26 mouse cellular contexts compared by ENCODE assay signal in the genomic region with DNA sequence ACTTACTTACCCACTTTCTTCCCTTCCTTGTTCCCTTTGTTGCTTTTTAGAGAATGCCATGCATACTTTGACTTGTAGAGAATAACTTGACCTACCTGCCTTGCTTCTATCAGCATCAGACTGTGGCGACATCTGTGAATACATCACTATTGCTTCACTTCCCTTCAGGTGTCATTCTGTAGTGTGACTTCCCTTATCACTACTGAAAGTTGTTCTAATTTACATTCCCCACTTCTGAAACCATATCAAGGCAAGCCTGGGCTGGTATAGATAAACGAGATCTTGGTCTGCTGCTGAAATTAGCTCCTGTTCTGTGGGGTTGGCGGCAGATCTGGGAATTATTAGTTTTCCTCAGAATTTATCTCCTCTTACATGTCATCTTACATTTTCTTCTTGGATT.
"Had no signal": no experiment of that assay in that cellular context is flagged by ENCODE, and none has a peak within 500 bp of the region (broad histone marks: within the 10 kb centered on the region; RNA-seq: fewer than 3 reads in every experiment).

No protein-coding gene starts in this region.

- DNase-seq: gastrocnemius, postnatal 14 days; gastrocnemius, postnatal 36 days; heart, adult 11 months; heart, adult 2 months; heart, postnatal 10 days; heart, postnatal 4 days; kidney, adult 18-20 months; kidney, adult 9 months; kidney, postnatal 14 days; kidney, postnatal 36 days; layer of hippocampus, adult 9-11 months; layer of hippocampus, postnatal 36 days; left cerebral cortex, postnatal 4 days had no signal

- H3K4me3 ChIP-seq: heart, adult 2 months; heart, embryonic 12.5 days; hindbrain, embryonic 10.5 days; hindbrain, embryonic 12.5 days; intestine, embryonic 15.5 days; kidney, embryonic 15.5 days; limb, embryonic 13.5 days; limb, embryonic 15.5 days; liver, embryonic 15.5 days had no signal

- H3K27ac ChIP-seq: heart, adult 2 months; hindbrain, embryonic 10.5 days; hindbrain, embryonic 12.5 days; hindbrain, embryonic 14.5 days; intestine, embryonic 15.5 days; kidney, embryonic 15.5 days; kidney, postnatal 0 days; limb, embryonic 13.5 days; limb, embryonic 15.5 days; liver, embryonic 15.5 days had no signal

- H3K4me2 ChIP-seq: heart, embryonic 12.5 days; hindbrain, embryonic 12.5 days; hindbrain, embryonic 14.5 days; intestine, embryonic 15.5 days; kidney, embryonic 15.5 days; limb, embryonic 13.5 days; limb, embryonic 15.5 days; liver, embryonic 15.5 days had no signal

- H3K36me3 ChIP-seq: heart, embryonic 12.5 days; hindbrain, embryonic 10.5 days; hindbrain, embryonic 12.5 days; intestine, embryonic 15.5 days; kidney, embryonic 15.5 days; limb, embryonic 13.5 days; limb, embryonic 15.5 days; liver, embryonic 15.5 days had no signal

- H3K4me1 ChIP-seq: heart, embryonic 12.5 days; hindbrain, embryonic 10.5 days; hindbrain, embryonic 12.5 days; intestine, embryonic 15.5 days; kidney, embryonic 15.5 days; limb, embryonic 13.5 days; limb, embryonic 15.5 days; liver, embryonic 15.5 days had no signal

- H3K9ac ChIP-seq: heart, embryonic 12.5 days; hindbrain, embryonic 12.5 days; hindbrain, embryonic 14.5 days; intestine, embryonic 15.5 days; kidney, embryonic 15.5 days; limb, embryonic 13.5 days; limb, embryonic 15.5 days; liver, embryonic 15.5 days had no signal

- ATAC-seq: hindbrain, embryonic 16.5 days; inflammation-experienced regulatory T-cells, adult 6 months; intestine, embryonic 15.5 days; intestine, postnatal 0 days had no signal

- H3K27me3 ChIP-seq: heart, embryonic 12.5 days; hindbrain, embryonic 12.5 days; intestine, embryonic 15.5 days; kidney, embryonic 15.5 days; limb, embryonic 13.5 days; limb, embryonic 15.5 days; liver, embryonic 15.5 days had no signal

- H3K9me3 ChIP-seq: heart, embryonic 12.5 days; hindbrain, embryonic 10.5 days; hindbrain, embryonic 12.5 days; intestine, embryonic 15.5 days; kidney, embryonic 15.5 days; limb, embryonic 13.5 days; limb, embryonic 15.5 days; liver, embryonic 15.5 days had no signal
